Mouse (Mus musculus) stomach, embryonic 14.5 days (tissue): Measurements from ENCODE around the gene Tra2a. TPM values are rescaled to one million over a fixed set of nuclear protein-coding genes. Genes with fewer than 3 reads are reported as not detected.

Experiments used
- ATAC-seq: fragments of 200-750 bp; cut with Nextera tagmentation; 2 replicates; pipeline ENCODE4 v1.8.0; 2017; ENCODE audit warnings: low read depth, moderate TSS enrichment; ENCODE audit not compliant: insufficient number of reproducible peaks, insufficient read depth, low FRiP score
- H3K27ac ChIP-seq: fragments of 300-500 bp; sonication (generic); 2 replicates; pipeline ENCODE4 v1.5.1; 2014; ENCODE audit warnings: mild to moderate bottlenecking, low read length, moderate library complexity, mixed read lengths
- H3K27me3 ChIP-seq: fragments of 300-500 bp; sonication (generic); 2 replicates; pipeline ENCODE4 v1.6.1; 2014; ENCODE audit warnings: low read length, control low read depth, mixed read lengths; ENCODE audit not compliant: control insufficient read depth, insufficient read depth
- H3K36me3 ChIP-seq: fragments of 300-500 bp; sonication (generic); 2 replicates; pipeline ENCODE4 v1.6.1; 2014; ENCODE audit warnings: mild to moderate bottlenecking, control low read depth, low read length, moderate library complexity, mixed read lengths; ENCODE audit not compliant: control insufficient read depth, insufficient read depth
- H3K4me1 ChIP-seq: fragments of 300-500 bp; sonication (generic); 2 replicates; pipeline ENCODE4 v1.6.1; 2014; ENCODE audit warnings: low read length, control low read depth, mixed read lengths; ENCODE audit not compliant: control insufficient read depth, insufficient read depth
- H3K4me2 ChIP-seq: fragments of 300-500 bp; sonication (generic); replicated peaks from 2 replicates; pipeline ENCODE4 v1.6.1; 2014; ENCODE audit warnings: low read depth, low read length, control low read depth
- H3K4me3 ChIP-seq: fragments of 300-500 bp; sonication (generic); 2 replicates; pipeline ENCODE4 v1.5.1; 2014; ENCODE audit warnings: low read depth, low read length, control low read depth
- H3K9ac ChIP-seq: fragments of 300-500 bp; sonication (generic); replicated peaks from 2 replicates; pipeline ENCODE4 v1.6.1; 2014; ENCODE audit warnings: low read depth, mild to moderate bottlenecking, control low read depth, low read length, moderate library complexity, mixed read lengths
- H3K9me3 ChIP-seq: fragments of 300-500 bp; sonication (generic); 2 replicates; pipeline ENCODE4 v1.6.1; 2016; ENCODE audit warnings: low read depth, low read length, control low read depth; ENCODE audit not compliant: control insufficient read depth
- WGBS: fragments of 180-500 bp; shearing (Covaris S2); extraction: QIAGEN DNeasy Blood & Tissue Kit; methylation state at CpG from one replicate; pipeline ENCODE4 v1.1.7; 2014; 5-methylcytosine and 5-hydroxymethylcytosine counted together
- polyA plus RNA-seq: library from polyadenylated mRNA; unstranded; fragments of >200 nt; fragmentation: Nextera tagmentation; extraction: Ambion mirVana; gene quantifications from 2 replicates; pipeline ENCODE4 v1.2.1, GENCODE M21; 2014

Tra2a gene
- polyA plus RNA-seq, 1 experiment from 2014 or later: 65.1 TPM

DNA sequence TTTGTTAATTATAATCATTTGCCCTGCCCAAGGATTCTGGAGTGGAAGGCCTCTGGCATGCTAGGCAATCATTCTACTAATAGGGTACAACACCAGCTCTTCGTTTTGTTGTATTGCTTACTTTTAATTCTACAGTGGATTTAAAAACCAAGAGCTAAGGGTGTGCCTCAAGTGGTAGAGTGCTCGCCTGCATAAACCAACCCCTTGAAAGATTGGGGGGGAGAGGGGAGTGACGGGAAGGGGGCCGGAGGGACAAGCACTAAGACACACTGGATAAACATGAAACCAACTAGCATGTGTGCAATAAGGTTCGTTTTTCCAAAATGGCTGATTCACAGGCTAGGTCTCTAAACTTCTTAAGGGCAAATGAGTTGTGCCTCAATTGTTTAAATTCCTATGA lies 52.2 kb downstream of the Tra2a start:
- peak overlapping the region; percentile 11; the same call in 1 of the 2 replicates for H3K4me3 ChIP-seq
- H3K9ac ChIP-seq: 0 out of 2 replicates have a peak overlapping the region, but pooled peaks have one; percentile 6
- H3K36me3 ChIP-seq: peaks cover 4% of the 10 kb centered on the region; the same call in 1 of the 2 replicates
- ATAC-seq: no peak
- peaks cover 37% of the 10 kb centered on the region for H3K4me1 ChIP-seq
- WGBS: 23% methylated on average over 5 of the region's 5 CpGs
- H3K4me2 ChIP-seq: peak overlapping the region; percentile 89
- H3K27ac ChIP-seq: peak overlapping the region; percentile 16; the same call in 1 of the 2 replicates
- no peaks in the 10 kb centered on the region for H3K27me3 ChIP-seq
- no peaks in the 10 kb centered on the region for H3K9me3 ChIP-seq

- Histone ChIP-seq H3K4me2 (peak overlapping the region; percentile 89), H3K4me3 (peak overlapping the region; percentile 8; the same call in 1 of the 2 replicates), H3K27me3 (no peaks in the 10 kb centered on the region), H3K4me1 (peaks cover 37% of the 10 kb centered on the region), H3K36me3 (peaks cover 15% of the 10 kb centered on the region; the same call in 1 of the 2 replicates), H3K9ac (no peak overlapping the region), H3K27ac (peak overlapping the region; percentile 80), H3K9me3 (no peaks in the 10 kb centered on the region)
- WGBS: 6% methylated on average over 14 of the region's 14 CpGs
- ATAC-seq: peak; percentile 76
Observed at GRCm38 (mm10) chr6:49209881-49210854, 53.7 kb downstream of the Tra2a start.

- no peak for ATAC-seq
- Histone ChIP-seq H3K4me3 (no peak overlapping the region), H3K4me2 (no peak overlapping the region; the same call in 1 of the 2 replicates)
Observed at GRCm38 (mm10) chr6:49208935-49209334, 54.9 kb downstream of the Tra2a start.

GRCm38 (mm10) chr6:49208297-49208930 lies 55.4 kb downstream of the Tra2a start:
- Histone ChIP-seq H3K9me3 (no peaks in the 10 kb centered on the region), H3K4me1 (peaks cover 37% of the 10 kb centered on the region), H3K27ac (peak overlapping the region; percentile 52; the same call in 1 of the 2 replicates), H3K4me2 (no peak overlapping the region), H3K27me3 (no peaks in the 10 kb centered on the region), H3K4me3 (no peak overlapping the region), H3K36me3 (peaks cover 21% of the 10 kb centered on the region; the same call in 1 of the 2 replicates), H3K9ac (no peak overlapping the region)
- 49% methylated on average over 8 of the region's 8 CpGs for WGBS
- ATAC-seq: no peak

More at GRCm38 (mm10) chr6:49208935-49209334, 54.9 kb downstream of the Tra2a start:
- peaks cover 37% of the 10 kb centered on the region for H3K4me1 ChIP-seq
- WGBS: 76% methylated on average over 5 of the region's 5 CpGs
- no peaks in the 10 kb centered on the region for H3K9me3 ChIP-seq
- H3K27ac ChIP-seq: peak overlapping the region; percentile 52; the same call in 1 of the 2 replicates
- peaks cover 21% of the 10 kb centered on the region; the same call in 1 of the 2 replicates for H3K36me3 ChIP-seq
- no peak overlapping the region for H3K9ac ChIP-seq
- H3K27me3 ChIP-seq: no peaks in the 10 kb centered on the region

GRCm38 (mm10) chr6:49206416-49206815 lies 57.4 kb downstream of the Tra2a start:
- no peak for ATAC-seq
- Histone ChIP-seq H3K27me3 (no peaks in the 10 kb centered on the region), H3K4me1 (peaks cover 25% of the 10 kb centered on the region), H3K27ac (no peak overlapping the region), H3K9ac (no peak overlapping the region), H3K4me2 (no peak overlapping the region), H3K9me3 (no peaks in the 10 kb centered on the region), H3K4me3 (no peak overlapping the region), H3K36me3 (peaks cover 21% of the 10 kb centered on the region; the same call in 1 of the 2 replicates)
- 89% methylated on average over 1 of the region's 1 CpGs for WGBS

GRCm38 (mm10) chr6:49195188-49195587 lies 68.6 kb downstream of the Tra2a start:
- no peak overlapping the region for H3K9ac ChIP-seq
- no peaks in the 10 kb centered on the region for H3K36me3 ChIP-seq
- 76% methylated on average over 10 of the region's 10 CpGs for WGBS
- H3K4me3 ChIP-seq: no peak overlapping the region
- no peaks in the 10 kb centered on the region for H3K9me3 ChIP-seq
- H3K4me2 ChIP-seq: no peak overlapping the region
- H3K4me1 ChIP-seq: no peaks in the 10 kb centered on the region
- no peak overlapping the region for H3K27ac ChIP-seq
- H3K27me3 ChIP-seq: no peaks in the 10 kb centered on the region
- ATAC-seq: no peak

DNA sequence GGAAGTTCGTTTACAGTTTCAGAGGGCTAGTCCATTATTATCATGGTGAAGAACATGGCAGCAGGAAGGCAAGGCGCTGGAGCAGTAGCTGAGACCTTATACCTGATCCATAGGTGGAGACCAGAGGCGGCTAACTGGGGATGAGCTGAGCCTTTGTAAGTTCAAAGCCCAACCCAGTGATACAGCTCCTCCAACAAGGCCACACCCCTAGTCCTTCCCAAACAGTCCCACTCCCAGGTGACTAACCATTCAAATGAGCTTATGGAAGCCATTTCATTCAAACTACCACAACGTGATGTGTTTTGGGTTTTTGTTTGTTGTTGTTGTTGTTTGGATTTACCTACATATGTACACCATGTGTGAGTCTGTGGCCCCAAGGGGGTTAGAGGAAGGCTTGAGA lies 69.3 kb downstream of the Tra2a start:
- ATAC-seq: no peak
- no peaks in the 10 kb centered on the region for H3K36me3 ChIP-seq
- no peaks in the 10 kb centered on the region for H3K27me3 ChIP-seq
- H3K4me3 ChIP-seq: no peak overlapping the region
- no peaks in the 10 kb centered on the region for H3K4me1 ChIP-seq
- WGBS: 95% methylated on average over 4 of the region's 4 CpGs
- H3K9me3 ChIP-seq: peaks cover under 1% of the 10 kb centered on the region; the same call in 1 of the 2 replicates
- no peak overlapping the region for H3K4me2 ChIP-seq
- H3K9ac ChIP-seq: no peak overlapping the region
- H3K27ac ChIP-seq: no peak overlapping the region
